Mouse (Mus musculus) thymus, postnatal 14 days (tissue): Measurements from ENCODE around the gene Slc29a1.

Source experiments
- DNase-seq: peaks from one replicate; pipeline ENCODE4 v3.0.0; 2021

The Slc29a1 gene

GRCm38 (mm10) chr17:45610144-45610866, 10.9 kb upstream of the Slc29a1 start:
- no peak for DNase-seq

GRCm38 (mm10) chr17:45608396-45608795, 9.0 kb upstream of the Slc29a1 start:
- DNase-seq: no peak

GRCm38 (mm10) chr17:45606992-45607879, 7.8 kb upstream of the Slc29a1 start:
- no peak for DNase-seq

GRCm38 (mm10) chr17:45602984-45603383, 3.6 kb upstream of the Slc29a1 start:
- DNase-seq: no peak

GRCm38 (mm10) chr17:45601877-45602304, 2.5 kb upstream of the Slc29a1 start, which contains the start of gene Mymx:
Gene Mymx (minus strand): TSS chr17:45602102.
- DNase-seq: no peak

GRCm38 (mm10) chr17:45601325-45601724, 1.9 kb upstream of the Slc29a1 start:
- DNase-seq: no peak

GRCm38 (mm10) chr17:45600267-45600666, 861 bp upstream of the Slc29a1 start:
- DNase-seq: no peak

- DNase-seq: no peak
Measured at GRCm38 (mm10) chr17:45598891-45599290, 515 bp downstream of the Slc29a1 start.

GRCm38 (mm10) chr17:45598376-45598775, 1.0 kb downstream of the Slc29a1 start:
- DNase-seq: no peak

- DNase-seq: no peak
Measured at GRCm38 (mm10) chr17:45597787-45598186, 1.6 kb downstream of the Slc29a1 start.

- DNase-seq: peak; percentile 71
Measured at GRCm38 (mm10) chr17:45596631-45597396, 2.6 kb downstream of the Slc29a1 start.

- DNase-seq: no peak
Measured at GRCm38 (mm10) chr17:45595736-45596390, 3.5 kb downstream of the Slc29a1 start.

- peak; percentile 92 for DNase-seq
Measured at GRCm38 (mm10) chr17:45594881-45595735, 4.3 kb downstream of the Slc29a1 start.

GRCm38 (mm10) chr17:45594195-45594594, 5.2 kb downstream of the Slc29a1 start:
- no peak for DNase-seq

GRCm38 (mm10) chr17:45593479-45593878, 5.9 kb downstream of the Slc29a1 start:
- DNase-seq: no peak

GRCm38 (mm10) chr17:45592606-45593431, 6.6 kb downstream of the Slc29a1 start:
- no peak for DNase-seq

GRCm38 (mm10) chr17:45591701-45592605, 7.5 kb downstream of the Slc29a1 start:
- DNase-seq: peak; percentile 33

- DNase-seq: no peak
Measured at GRCm38 (mm10) chr17:45590410-45590809, 9.0 kb downstream of the Slc29a1 start.

- no peak for DNase-seq
Measured at GRCm38 (mm10) chr17:45589844-45590243, 9.6 kb downstream of the Slc29a1 start.
